Mouse (Mus musculus) thymus, adult 2 months (tissue): ENCODE results near the gene Gtpbp1.

Source experiments
- CTCF ChIP-seq: fragments of 200-500 bp; IDR thresholded peaks from 2 replicates; pipeline ENCODE4 v1.5.1; 2012; ENCODE audit warnings: mild to moderate bottlenecking, control low read depth, low read length, moderate library complexity, borderline replicate concordance; ENCODE audit not compliant: control insufficient read depth, poor library complexity, insufficient read depth; ENCODE audit errors: extremely low read depth
- POLR2A ChIP-seq: fragments of 200-500 bp; IDR thresholded peaks from 2 replicates; pipeline ENCODE4 v1.6.1; 2012; ENCODE audit warnings: mild to moderate bottlenecking, low read length, control low read depth, moderate library complexity; ENCODE audit not compliant: control insufficient read depth, poor library complexity, insufficient read depth; ENCODE audit errors: extremely low read depth

GRCm38 (mm10) chr15:79689662-79690425, 801 bp upstream of the Gtpbp1 start:
- TF ChIP-seq POLR2A, result no peak
- TF ChIP-seq CTCF, result no peak
